Mouse (Mus musculus) spleen, adult 2 months (tissue): Measurements from ENCODE around the gene Serpina12.

Experiments
- CTCF ChIP-seq: fragments of 200-500 bp; IDR thresholded peaks from 2 replicates; pipeline ENCODE4 v1.5.1; 2011; ENCODE audit warnings: mild to moderate bottlenecking, inconsistent platforms; ENCODE audit not compliant: insufficient read depth, insufficient read length, insufficient replicate concordance; ENCODE audit errors: extremely low read depth
- POLR2A ChIP-seq: fragments of 200-500 bp; IDR thresholded peaks from 2 replicates; pipeline ENCODE4 v1.6.1; 2011; ENCODE audit warnings: low read depth, low read length, inconsistent platforms

- TF ChIP-seq CTCF (no peak), POLR2A (no peak)
Measured at GRCm38 (mm10) chr12:103992945-103993344, 51.3 kb downstream of the Serpina12 start.
